9 mouse cellular contexts compared by ENCODE assay signal in genomic region chr7:99966011-99966721, GRCm38 (mm10). TPM values are rescaled to one million over a fixed set of nuclear protein-coding genes. Genes with fewer than 3 reads are reported as not detected.
DNase-seq lines count a peak whose midpoint lies in the region; ATAC-seq and TF ChIP-seq lines count a peak whose summit lies in the region.
"Had no signal": no experiment of that assay in that cellular context is flagged by ENCODE, and none has a peak within 500 bp of the region (broad histone marks: within the 10 kb centered on the region; RNA-seq: fewer than 3 reads in every experiment).

No protein-coding gene starts in this region.

- ATAC-seq in liver, embryonic 11.5 days (replicated peaks; ENCODE audit: low FRiP score), result no peak
- no peak for ATAC-seq in liver, embryonic 12.5 days
- no peak for ATAC-seq in limb, embryonic 13.5 days (ENCODE audit: low FRiP score, low read depth)
- ATAC-seq in stomach, embryonic 15.5 days (ENCODE audit: insufficient read depth, low FRiP score, low read depth), result no peak

- H3K27me3 ChIP-seq in cerebellum, adult 2 months (ENCODE audit: control insufficient read depth, insufficient read depth, low read length), result no peaks in the 10 kb centered on the region
- H3K27me3 ChIP-seq in liver, embryonic 11.5 days (replicated peaks; ENCODE audit: control insufficient read depth, insufficient read depth, low read length), result no peaks in the 10 kb centered on the region
- no peaks in the 10 kb centered on the region for H3K27me3 ChIP-seq in liver, embryonic 12.5 days (replicated peaks)
- H3K27me3 ChIP-seq in limb, embryonic 13.5 days, result no peaks in the 10 kb centered on the region
- no peaks in the 10 kb centered on the region for H3K27me3 ChIP-seq in stomach, embryonic 15.5 days (replicated peaks)

- H3K4me1 ChIP-seq in cerebellum, adult 2 months (ENCODE audit: control insufficient read depth, insufficient read depth, low read length), result peaks cover 31% of the 10 kb centered on the region
- H3K4me1 ChIP-seq in liver, embryonic 11.5 days (replicated peaks; ENCODE audit: control insufficient read depth, insufficient read depth, low read length), result peaks cover 21% of the 10 kb centered on the region
- peaks cover 41% of the 10 kb centered on the region for H3K4me1 ChIP-seq in liver, embryonic 12.5 days
- peaks cover 59% of the 10 kb centered on the region for H3K4me1 ChIP-seq in limb, embryonic 13.5 days
- peaks cover 24% of the 10 kb centered on the region for H3K4me1 ChIP-seq in stomach, embryonic 15.5 days

- no peak for TF ChIP-seq CTCF in cerebellum, adult 2 months (IDR thresholded peaks at IDR 0.05; ENCODE audit: borderline replicate concordance, insufficient read depth, low read depth, low read length)

- H3K4me2 ChIP-seq in liver, embryonic 11.5 days, result no peak overlapping the region
- no peak overlapping the region for H3K4me2 ChIP-seq in liver, embryonic 12.5 days
- H3K4me2 ChIP-seq in limb, embryonic 13.5 days (replicated peaks), result no peak overlapping the region
- H3K4me2 ChIP-seq in stomach, embryonic 15.5 days, result no peak overlapping the region

- H3K4me3 ChIP-seq in cerebellum, adult 2 months (replicated peaks; ENCODE audit: insufficient read depth, low read depth, low read length), result no peak overlapping the region
- no peak overlapping the region for H3K4me3 ChIP-seq in liver, embryonic 11.5 days (ENCODE audit: low read depth, low read length)
- H3K4me3 ChIP-seq in liver, embryonic 12.5 days, result no peak overlapping the region
- no peak overlapping the region for H3K4me3 ChIP-seq in limb, embryonic 13.5 days
- no peak overlapping the region for H3K4me3 ChIP-seq in stomach, embryonic 15.5 days (replicated peaks)

- H3K9me3 ChIP-seq in liver, embryonic 11.5 days (ENCODE audit: control insufficient read depth, low read length), result no peaks in the 10 kb centered on the region
- no peaks in the 10 kb centered on the region for H3K9me3 ChIP-seq in liver, embryonic 12.5 days (replicated peaks)
- no peaks in the 10 kb centered on the region for H3K9me3 ChIP-seq in limb, embryonic 13.5 days
- H3K9me3 ChIP-seq in stomach, embryonic 15.5 days, result no peaks in the 10 kb centered on the region

- intact Hi-C loops in left cerebral cortex, postnatal 10 days (cut with DNase I), result no loop called here

- no peak overlapping the region for H3K9ac ChIP-seq in liver, embryonic 11.5 days (ENCODE audit: low read depth, low read length)
- no peak overlapping the region for H3K9ac ChIP-seq in liver, embryonic 12.5 days
- H3K9ac ChIP-seq in limb, embryonic 13.5 days, result no peak overlapping the region
- no peak overlapping the region for H3K9ac ChIP-seq in stomach, embryonic 15.5 days

- WGBS in cerebellum, adult 2 months, result 35% methylated on average over 9 of the region's 9 CpGs
- 78% methylated on average over 9 of the region's 9 CpGs for WGBS in liver, embryonic 11.5 days
- WGBS in liver, embryonic 12.5 days (ENCODE audit: insufficient replicate concordance), result 64% methylated on average over 9 of the region's 9 CpGs
- WGBS in limb, embryonic 13.5 days, result 43% methylated on average over 9 of the region's 9 CpGs
- 56% methylated on average over 9 of the region's 9 CpGs for WGBS in stomach, embryonic 15.5 days

- DNase-seq in cerebellum, adult 2 months, result peak; percentile 22 to 35
- no peak for DNase-seq in cerebellum, adult 9-11 months
- peak; percentile 28 for DNase-seq in liver, embryonic 11.5 days (ENCODE audit: low spot score)
- no peak for DNase-seq in right cerebral cortex, adult 2 months (ENCODE audit: low spot score in 2 of 2)
- no peak for DNase-seq in left cerebral cortex, postnatal 10 days (ENCODE audit: extremely low spot score in 1 of 2, low spot score in 2 of 2)

- no peak for TF ChIP-seq POLR2A in cerebellum, adult 2 months (IDR thresholded peaks at IDR 0.05; ENCODE audit: borderline replicate concordance, insufficient read depth, low read length)

- H3K27ac ChIP-seq in cerebellum, adult 2 months (ENCODE audit: insufficient read depth, low read length), result peak overlapping the region; percentile 84
- H3K27ac ChIP-seq in liver, embryonic 11.5 days (ENCODE audit: low read depth, low read length), result no peak overlapping the region
- no peak overlapping the region for H3K27ac ChIP-seq in liver, embryonic 12.5 days
- peak overlapping the region; percentile 28; the same call in 1 of the 2 replicates for H3K27ac ChIP-seq in limb, embryonic 13.5 days
- H3K27ac ChIP-seq in stomach, embryonic 15.5 days, result peak overlapping the region; percentile 83

- H3K36me3 ChIP-seq in liver, embryonic 11.5 days (ENCODE audit: control insufficient read depth, insufficient read depth, low read length), result no peaks in the 10 kb centered on the region
- no peaks in the 10 kb centered on the region for H3K36me3 ChIP-seq in liver, embryonic 12.5 days
- H3K36me3 ChIP-seq in limb, embryonic 13.5 days, result no peaks in the 10 kb centered on the region
- no peaks in the 10 kb centered on the region for H3K36me3 ChIP-seq in stomach, embryonic 15.5 days

RNA-seq across cellular contexts. Expression of gene Rnf169, which starts 14.1 kb away (rescaled TPM):
- polyA plus RNA-seq in cerebellum, adult 2 months (2012; rRNA removed), result 8.1 and 8.7 TPM in 2 replicates
- polyA plus RNA-seq in liver, embryonic 11.5 days (2014; fragmentation: Nextera tagmentation; extraction: Ambion mirVana), result 3.7 and 4.3 TPM in 2 replicates
- polyA plus RNA-seq in liver, embryonic 12.5 days (2016; fragmentation: Nextera tagmentation; extraction: Ambion mirVana), result 2.1 and 2.3 TPM in 2 replicates
- polyA plus RNA-seq in limb, embryonic 13.5 days (2015; fragmentation: Nextera tagmentation; extraction: Ambion mirVana), result 6.4 and 6.6 TPM in 2 replicates
- polyA plus RNA-seq in stomach, embryonic 15.5 days (2015; fragmentation: Nextera tagmentation; extraction: Ambion mirVana), result 4.8 and 4.9 TPM in 2 replicates
- 10 to 100 TPM; 38.3 to 39.4 TPM for total RNA-seq in left cerebral cortex, postnatal 10 days (2021)

RNA-seq across cellular contexts. Expression of gene Chrdl2, which starts 39.8 kb away (rescaled TPM):
- 0.79 and 1.3 TPM in 2 replicates for polyA plus RNA-seq in cerebellum, adult 2 months (2012; rRNA removed)
- polyA plus RNA-seq in liver, embryonic 11.5 days (2014; fragmentation: Nextera tagmentation; extraction: Ambion mirVana), result 0.19 and 0.39 TPM in 2 replicates
- polyA plus RNA-seq in liver, embryonic 12.5 days (2016; fragmentation: Nextera tagmentation; extraction: Ambion mirVana), result 0.11 and 0.30 TPM in 2 replicates
- 2.6 and 3.0 TPM in 2 replicates for polyA plus RNA-seq in limb, embryonic 13.5 days (2015; fragmentation: Nextera tagmentation; extraction: Ambion mirVana)
- polyA plus RNA-seq in stomach, embryonic 15.5 days (2015; fragmentation: Nextera tagmentation; extraction: Ambion mirVana), result 0.94 and 1.0 TPM in 2 replicates
- total RNA-seq in left cerebral cortex, postnatal 10 days (2021), result under 1 TPM in 1 of 2 experiments, not detected in 1; 0.62 TPM
- polyA plus RNA-seq: liver, embryonic 16.5 days had no signal

Comparison
In these comparisons a context has a peak if more than half of its experiments do, and no peak if none do; other contexts are left out.
1. DNase-seq: peak in cerebellum, adult 2 months (2 of 2) and liver, embryonic 11.5 days (single experiment); none in cerebellum, adult 9-11 months (single experiment), right cerebral cortex, adult 2 months (0 of 2) and left cerebral cortex, postnatal 10 days (0 of 2).
2. H3K27ac ChIP-seq: peak in cerebellum, adult 2 months (single experiment), limb, embryonic 13.5 days (single experiment) and stomach, embryonic 15.5 days (single experiment); none in liver, embryonic 11.5 days (single experiment) and liver, embryonic 12.5 days (single experiment).